22 mouse cellular contexts compared by ENCODE assay signal in the genomic region with DNA sequence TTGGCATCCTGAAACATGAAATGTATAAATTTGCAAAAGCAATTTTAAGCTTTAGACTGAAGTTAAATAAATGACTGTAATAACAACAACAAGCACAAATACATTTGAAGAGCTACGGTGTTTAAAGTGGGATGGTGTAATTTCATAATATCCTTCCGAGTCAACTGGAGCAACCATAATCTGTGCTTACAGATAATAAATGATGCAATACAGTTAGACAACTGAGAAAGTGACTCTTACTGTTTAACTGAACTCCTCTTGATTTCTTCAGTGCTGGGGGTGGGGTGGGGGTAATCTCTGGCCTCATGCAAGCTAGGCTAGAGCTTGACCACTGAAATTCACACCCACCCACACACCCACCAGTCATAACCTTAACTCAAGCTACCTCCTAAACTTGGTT.
"Had no signal": no experiment of that assay in that cellular context is flagged by ENCODE, and none has a peak within 500 bp of the region (broad histone marks: within the 10 kb centered on the region; RNA-seq: fewer than 3 reads in every experiment).

No protein-coding gene starts in this region.

- H3K9ac ChIP-seq: limb, embryonic 13.5 days; liver, embryonic 15.5 days; midbrain, embryonic 13.5 days; neural tube, embryonic 12.5 days had no signal

- H3K4me3 ChIP-seq: limb, embryonic 10.5 days; limb, embryonic 13.5 days; liver, embryonic 15.5 days; megakaryocyte, embryonic 14.5 days; midbrain, embryonic 10.5 days; midbrain, embryonic 13.5 days; neural tube, embryonic 12.5 days had no signal

- H3K27ac ChIP-seq: limb, embryonic 10.5 days; limb, embryonic 13.5 days; liver, embryonic 15.5 days; midbrain, embryonic 10.5 days; midbrain, embryonic 13.5 days; neural tube, embryonic 12.5 days had no signal

- H3K36me3 ChIP-seq: liver, embryonic 15.5 days had no signal

- ATAC-seq: intestine, embryonic 16.5 days; midbrain, embryonic 13.5 days; midbrain, embryonic 16.5 days had no signal

- H3K9me3 ChIP-seq: limb, embryonic 10.5 days; limb, embryonic 13.5 days; liver, embryonic 15.5 days; megakaryocyte, embryonic 14.5 days; midbrain, embryonic 10.5 days; midbrain, embryonic 13.5 days; neural tube, embryonic 12.5 days had no signal

- H3K4me2 ChIP-seq: limb, embryonic 13.5 days; liver, embryonic 15.5 days; midbrain, embryonic 13.5 days; neural tube, embryonic 12.5 days had no signal

- H3K27me3 ChIP-seq: limb, embryonic 13.5 days; liver, embryonic 15.5 days; megakaryocyte, embryonic 14.5 days; midbrain, embryonic 13.5 days; neural tube, embryonic 12.5 days had no signal

- DNase-seq: kidney, adult 18-20 months; kidney, adult 9 months; kidney, postnatal 14 days; kidney, postnatal 4 days; layer of hippocampus, adult 9-11 months; lung, adult 2 months; lung, postnatal 14 days; lung, postnatal 4 days; retina, postnatal 1 day; right cerebral cortex, postnatal 25 days; thymus, adult 2 months; thymus, postnatal 14 days; thymus, postnatal 4 days had no signal

- H3K4me1 ChIP-seq: limb, embryonic 10.5 days; limb, embryonic 13.5 days; megakaryocyte, embryonic 14.5 days; midbrain, embryonic 10.5 days; midbrain, embryonic 13.5 days; neural tube, embryonic 12.5 days had no signal
